Mouse (Mus musculus) cerebellum, adult 9-10 months (tissue): ENCODE measurements around the gene Bdh1.
A peak's percentile ranks its signal among the peaks of the same experiment; 100 is the strongest.

ENCODE experiments used
- DNase-seq: peaks from one replicate; pipeline ENCODE4 v3.0.0; 2022

The Bdh1 gene

DNA sequence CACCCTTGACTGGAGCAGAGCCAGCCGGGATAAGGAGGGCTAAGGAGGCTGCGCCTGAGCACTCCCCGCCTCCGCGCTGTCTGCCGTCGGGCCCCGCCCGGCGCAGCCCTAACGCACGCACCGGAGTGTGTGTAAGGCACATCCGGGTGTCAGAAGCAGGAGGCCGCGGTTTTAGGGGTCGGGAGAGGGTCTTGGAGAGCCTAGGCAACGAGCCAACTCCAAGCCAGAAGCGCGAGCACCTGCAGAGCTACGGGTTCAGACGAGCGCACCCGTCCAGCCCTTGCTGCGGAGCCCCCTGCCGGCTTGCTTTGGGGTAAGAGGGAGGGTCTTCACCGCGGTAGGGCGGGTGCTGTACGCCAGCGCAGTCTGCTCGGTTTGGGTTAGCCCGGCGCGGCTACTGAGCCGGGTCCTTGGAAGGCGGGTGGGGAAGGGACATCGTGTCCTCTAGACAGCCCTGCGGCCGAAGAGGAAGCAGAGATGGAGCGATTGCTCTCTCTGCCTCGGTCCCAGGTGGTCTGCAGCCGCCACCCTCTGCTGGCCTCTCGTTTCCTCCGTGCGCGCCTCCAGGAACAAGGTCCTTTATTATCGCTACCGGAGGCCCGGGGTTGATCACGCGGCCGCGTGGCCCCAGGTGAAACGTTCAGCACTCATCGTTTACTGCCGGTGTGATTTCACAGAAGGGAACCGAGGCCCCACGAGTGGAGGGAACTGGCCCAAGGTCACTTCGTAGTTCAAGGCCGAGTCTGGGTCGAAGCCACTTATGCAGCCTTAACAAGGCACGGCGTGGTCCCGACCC lies 6.8 kb downstream of the Bdh1 start:
- DNase-seq: peak; percentile 87

DNA sequence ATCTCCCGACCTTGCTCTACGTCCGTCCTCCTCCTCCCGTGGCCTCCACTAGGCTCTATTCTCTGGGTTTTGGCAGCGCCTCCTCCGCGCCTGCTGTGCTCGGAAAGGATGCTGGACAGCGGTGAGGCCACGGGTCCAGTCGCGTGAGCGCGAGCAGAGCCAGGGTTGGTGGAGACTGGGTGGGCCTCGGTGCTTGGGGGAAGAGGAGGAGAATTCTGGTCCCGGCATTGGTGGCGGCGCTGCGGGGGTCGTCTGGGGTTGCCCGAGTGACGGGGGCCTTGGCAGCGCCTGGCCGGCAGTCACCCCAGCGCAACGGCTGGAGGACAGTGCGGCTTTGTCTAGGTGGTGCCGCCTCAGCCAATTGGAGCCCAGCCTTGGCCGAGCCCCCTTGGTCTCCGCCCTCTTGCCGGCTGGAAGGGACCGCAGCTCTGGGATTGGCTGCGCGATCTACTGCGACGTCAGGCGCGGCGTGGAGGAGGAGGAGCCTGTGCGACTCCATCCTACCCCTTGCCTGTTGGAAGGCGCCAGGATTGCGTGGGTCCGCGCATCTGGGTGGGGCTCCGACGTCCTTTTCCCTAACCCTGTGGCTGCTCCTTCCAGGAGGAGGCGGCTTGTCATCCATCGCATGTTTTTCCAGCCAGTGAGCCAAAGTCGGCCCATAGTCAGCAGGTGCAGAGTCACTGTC lies 7.5 kb downstream of the Bdh1 start:
- DNase-seq: peak; percentile 97

DNA sequence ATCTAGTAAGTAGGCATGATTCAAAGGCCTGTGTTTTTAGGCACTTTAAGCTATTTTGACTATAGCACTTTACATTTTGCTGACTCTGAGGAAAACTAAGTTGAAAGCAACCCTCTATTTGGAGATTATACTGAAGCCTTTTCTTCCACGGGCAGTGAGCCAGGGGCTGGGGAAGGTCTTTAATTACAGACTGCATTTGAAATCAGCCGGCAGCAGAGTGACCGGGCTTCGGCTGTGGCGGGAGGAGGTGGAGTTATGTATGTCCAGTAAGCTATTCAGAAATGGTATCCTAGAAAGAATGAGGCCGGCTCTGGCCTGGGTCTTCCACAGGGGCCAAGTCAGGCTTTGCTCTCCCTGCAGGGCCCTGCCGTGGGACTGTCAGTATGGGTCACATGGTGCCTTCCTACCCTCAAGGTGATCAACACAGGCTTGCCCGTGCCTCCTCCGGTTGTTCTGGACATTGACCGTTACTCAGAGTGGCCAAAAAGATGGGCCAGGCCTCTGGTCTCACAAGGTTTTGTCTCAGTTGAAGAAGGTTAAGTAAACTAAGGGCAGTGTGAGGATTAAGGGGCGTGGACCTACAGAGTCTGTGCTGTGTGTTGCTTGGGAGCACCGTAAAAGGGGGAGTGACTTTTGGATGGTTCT lies 11.5 kb downstream of the Bdh1 start:
- peak; percentile 47 for DNase-seq

GRCm38 (mm10) chr16:31435146-31435545 lies 13.1 kb downstream of the Bdh1 start:
- no peak for DNase-seq

GRCm38 (mm10) chr16:31436085-31436484 lies 14.0 kb downstream of the Bdh1 start:
- DNase-seq: peak; percentile 52

GRCm38 (mm10) chr16:31437358-31437757 lies 15.3 kb downstream of the Bdh1 start:
- DNase-seq: no peak

DNA sequence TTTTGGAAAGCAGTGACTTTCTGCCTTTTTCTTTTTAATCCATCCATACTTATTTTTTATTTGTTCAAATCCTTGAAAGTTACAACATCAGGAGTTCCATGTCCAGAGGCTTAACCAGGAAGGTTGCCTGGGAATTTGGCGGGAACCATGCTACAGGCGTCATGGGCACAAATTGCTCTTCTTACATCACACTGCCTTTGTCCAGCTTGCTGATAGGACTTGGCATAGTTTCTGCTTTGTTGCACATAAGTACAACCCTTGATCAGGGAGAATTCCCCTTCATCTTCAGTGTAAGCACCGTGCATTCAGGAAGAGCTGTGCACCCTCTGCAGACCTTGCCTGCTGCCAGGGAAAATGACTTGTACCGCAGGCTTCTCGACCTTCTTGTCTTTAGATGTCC lies 17.4 kb downstream of the Bdh1 start:
- DNase-seq: no peak

- DNase-seq: no peak
Observed at GRCm38 (mm10) chr16:31440046-31440445, 18.0 kb downstream of the Bdh1 start.

GRCm38 (mm10) chr16:31444521-31444920 lies 22.4 kb downstream of the Bdh1 start:
- peak; percentile 25 for DNase-seq

- peak; percentile 96 for DNase-seq
Observed at GRCm38 (mm10) chr16:31446067-31446853, 24.2 kb downstream of the Bdh1 start.

DNA sequence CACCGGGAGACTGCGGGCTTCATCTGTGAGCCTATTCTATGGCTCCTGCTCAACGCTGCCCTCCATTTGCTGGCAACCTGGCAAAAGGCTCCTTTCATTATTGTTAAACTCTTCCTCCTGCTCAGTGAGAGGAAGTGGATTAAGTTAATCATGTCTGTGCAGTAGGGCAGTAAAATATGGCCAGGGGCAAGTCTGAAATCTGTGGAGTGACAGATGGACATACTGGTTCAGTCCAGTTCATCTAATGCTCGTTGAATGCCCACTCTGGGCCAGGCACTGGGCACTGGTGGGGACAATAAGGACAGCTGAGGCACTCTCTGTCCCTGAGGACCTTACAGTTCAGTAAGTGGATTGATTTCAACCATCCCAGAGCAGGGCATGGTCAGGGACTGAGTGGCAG lies 27.9 kb downstream of the Bdh1 start:
- DNase-seq: peak; percentile 43

DNA sequence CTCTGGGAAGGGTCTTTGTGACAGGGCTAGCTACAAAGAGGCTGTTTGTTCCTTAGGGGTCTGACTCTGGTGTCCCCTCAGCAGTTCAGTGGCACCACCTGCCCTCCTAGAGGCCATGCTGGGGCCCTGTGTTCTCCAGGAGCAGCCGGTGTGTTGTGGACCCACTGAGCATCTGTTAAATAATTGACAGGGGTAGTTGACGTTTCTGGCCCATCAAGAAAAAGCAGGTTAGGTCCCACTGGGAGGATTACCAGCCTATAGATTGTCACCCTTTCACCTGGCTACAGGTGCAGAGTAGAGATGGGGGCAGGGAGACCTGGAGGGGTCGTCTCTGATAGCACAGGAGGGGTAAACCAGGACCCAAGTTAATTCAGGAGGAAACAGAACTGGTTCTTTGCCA lies 29.2 kb downstream of the Bdh1 start:
- DNase-seq: peak; percentile 20

GRCm38 (mm10) chr16:31452467-31452866 lies 30.4 kb downstream of the Bdh1 start:
- DNase-seq: no peak

GRCm38 (mm10) chr16:31454013-31454412 lies 31.9 kb downstream of the Bdh1 start:
- DNase-seq: no peak

DNA sequence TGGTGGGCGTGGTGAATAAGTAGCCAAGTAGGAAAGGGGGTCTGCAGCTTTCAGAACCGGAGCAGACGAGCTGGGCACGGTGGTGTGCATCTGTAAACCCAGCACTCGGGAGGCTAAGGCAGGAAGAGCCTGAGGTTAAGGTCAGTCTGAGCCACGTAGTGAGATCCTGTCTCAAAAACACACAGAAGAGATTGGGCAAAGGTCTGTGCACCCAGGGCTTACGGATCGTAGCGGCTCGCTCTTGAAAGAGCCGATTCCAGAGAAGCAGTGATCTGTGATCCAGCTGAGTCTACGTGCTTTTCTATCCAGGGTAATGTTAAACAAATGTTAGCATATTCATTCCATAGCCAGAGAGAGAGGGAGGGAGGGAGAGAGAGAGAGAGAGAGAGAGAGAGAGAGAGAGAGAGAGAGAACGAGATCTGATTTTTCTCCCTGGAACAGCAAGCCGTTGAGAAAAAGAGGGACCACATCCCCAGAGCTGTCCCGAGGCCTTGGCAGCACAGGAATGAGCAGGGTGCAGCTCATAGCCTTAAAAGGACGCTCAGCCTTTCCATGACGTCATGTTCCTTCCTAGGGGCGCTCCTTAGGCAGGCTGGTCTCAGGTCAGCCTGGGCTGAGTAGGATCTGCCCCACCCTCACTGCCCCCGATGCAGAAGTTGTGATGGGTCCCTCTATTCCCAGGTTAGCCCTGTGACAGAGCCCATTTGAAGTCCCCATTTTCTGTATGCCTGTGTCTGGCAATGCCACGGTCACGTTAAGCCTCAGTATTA lies 33.4 kb downstream of the Bdh1 start:
- no peak for DNase-seq

- DNase-seq: peak; percentile 87
Observed at GRCm38 (mm10) chr16:31458229-31458918, 36.3 kb downstream of the Bdh1 start.

GRCm38 (mm10) chr16:31459968-31460461 lies 37.9 kb downstream of the Bdh1 start:
- DNase-seq: peak; percentile 96

DNA sequence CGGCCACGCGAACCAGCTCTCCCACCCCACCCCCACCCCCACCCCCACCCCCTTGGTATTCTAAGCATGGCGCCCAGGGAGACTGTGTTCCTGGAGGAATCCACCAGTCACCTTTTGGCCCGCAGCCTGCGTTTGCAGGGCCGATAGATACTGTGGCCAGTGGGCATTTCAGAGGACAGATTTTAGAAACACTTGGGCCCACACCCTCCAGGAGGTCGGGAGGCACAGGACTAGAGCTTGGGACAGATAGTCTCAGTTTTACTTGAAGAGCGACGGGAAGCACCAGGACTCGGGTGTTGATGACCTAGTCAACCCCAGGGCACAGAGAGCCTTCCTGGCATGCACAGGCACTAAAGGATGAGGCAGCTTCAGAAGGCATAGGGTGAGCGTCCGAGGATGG lies 38.4 kb downstream of the Bdh1 start:
- DNase-seq: no peak

DNA sequence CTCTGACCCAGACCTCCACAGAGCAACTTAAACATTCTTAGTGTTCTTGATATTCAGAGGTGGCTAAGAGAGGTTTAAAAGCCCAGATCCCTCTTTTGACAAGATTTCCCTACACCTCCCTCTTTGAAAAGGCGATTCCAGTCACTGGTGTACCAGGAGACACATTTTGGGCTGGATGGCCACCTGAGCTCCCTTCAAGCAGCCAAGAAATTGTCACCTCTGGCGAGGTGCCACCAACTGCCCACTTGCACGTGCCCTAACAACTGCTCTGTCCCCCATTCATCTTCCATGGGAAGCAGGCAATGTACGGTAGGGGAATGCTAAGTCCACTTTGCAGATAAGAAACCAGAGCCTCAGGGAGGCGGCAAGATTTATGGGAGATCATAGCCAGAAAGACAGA lies 39.0 kb downstream of the Bdh1 start:
- DNase-seq: peak; percentile 73

- peak; percentile 39 for DNase-seq
Observed at GRCm38 (mm10) chr16:31462113-31462687, 40.1 kb downstream of the Bdh1 start.

- no peak for DNase-seq
Observed at GRCm38 (mm10) chr16:31464953-31465352, 42.9 kb downstream of the Bdh1 start.
